Mouse (Mus musculus) liver, adult 2 months (tissue): ENCODE measurements around the gene Srl.

Experiments
- CTCF ChIP-seq: fragments of 200-500 bp; IDR thresholded peaks from 2 replicates; pipeline ENCODE4 v1.5.1; 2011; ENCODE audit warnings: low read depth, low read length, control low read depth
- POLR2A ChIP-seq: fragments of 200-500 bp; IDR thresholded peaks from 2 replicates; pipeline ENCODE4 v1.6.1; 2011; ENCODE audit warnings: low read length, control low read depth; ENCODE audit not compliant: insufficient read depth; ENCODE audit errors: extremely low read depth

- TF ChIP-seq CTCF (no peak), POLR2A (no peak)
Observed at GRCm38 (mm10) chr16:4480616-4481265, 60.9 kb downstream of the Srl start.
